Mouse (Mus musculus) kidney, postnatal 25 days (tissue): ENCODE measurements around the gene Vti1a.

Source experiments
- DNase-seq, 2 experiments: peaks; one replicate each; pipeline ENCODE4 v3.0.0; 2021; ENCODE audit warnings: mixed read lengths in 2 of 2

The Vti1a gene

GRCm38 (mm10) chr19:55592876-55593691 lies 277.0 kb downstream of the Vti1a start:
- peak; percentile 73 to 81 for DNase-seq

GRCm38 (mm10) chr19:55593729-55594444 lies 277.8 kb downstream of the Vti1a start:
- no peak for DNase-seq

GRCm38 (mm10) chr19:55594451-55594850 lies 278.4 kb downstream of the Vti1a start:
- no peak for DNase-seq

- DNase-seq = no peak
These were observed 280.0 kb downstream of the Vti1a start for GRCm38 (mm10) chr19:55595945-55596649.

GRCm38 (mm10) chr19:55596804-55597203 lies 280.7 kb downstream of the Vti1a start:
- DNase-seq = no peak

- DNase-seq = no peak
These were observed 281.2 kb downstream of the Vti1a start for GRCm38 (mm10) chr19:55597296-55597695.

- DNase-seq = no peak
These were observed 281.9 kb downstream of the Vti1a start for GRCm38 (mm10) chr19:55597951-55598350.

- DNase-seq = no peak
These were observed 283.0 kb downstream of the Vti1a start for GRCm38 (mm10) chr19:55599124-55599523.

- DNase-seq = no peak
These were observed 291.6 kb downstream of the Vti1a start for GRCm38 (mm10) chr19:55607725-55608124.

- no peak for DNase-seq
These were observed 292.8 kb downstream of the Vti1a start for GRCm38 (mm10) chr19:55608858-55609375.

GRCm38 (mm10) chr19:55609806-55610205 lies 293.7 kb downstream of the Vti1a start:
- DNase-seq = no peak

GRCm38 (mm10) chr19:55615743-55616142 lies 299.6 kb downstream of the Vti1a start:
- DNase-seq = peak; percentile 57 to 76

- DNase-seq = no peak
These were observed 300.2 kb downstream of the Vti1a start for GRCm38 (mm10) chr19:55616276-55616675.

GRCm38 (mm10) chr19:55616937-55617336 lies 300.8 kb downstream of the Vti1a start:
- DNase-seq = no peak

GRCm38 (mm10) chr19:55618546-55618945 lies 302.5 kb downstream of the Vti1a start:
- DNase-seq = no peak

GRCm38 (mm10) chr19:55620411-55621008 lies 304.4 kb downstream of the Vti1a start:
- peak in 1 of 2 experiments; percentile 34 for DNase-seq

GRCm38 (mm10) chr19:55621011-55621625 lies 305.0 kb downstream of the Vti1a start:
- DNase-seq = peak; percentile 66 to 83

- DNase-seq = no peak
These were observed 306.7 kb downstream of the Vti1a start for GRCm38 (mm10) chr19:55622821-55623220.

GRCm38 (mm10) chr19:55623605-55624004 lies 307.5 kb downstream of the Vti1a start:
- DNase-seq = no peak

- DNase-seq = no peak
These were observed 310.4 kb downstream of the Vti1a start for GRCm38 (mm10) chr19:55626483-55626882.

GRCm38 (mm10) chr19:55626952-55627351 lies 310.9 kb downstream of the Vti1a start:
- DNase-seq = no peak

GRCm38 (mm10) chr19:55635488-55635887 lies 319.4 kb downstream of the Vti1a start:
- no peak for DNase-seq
